Mouse (Mus musculus) neural tube, embryonic 12.5 days (tissue): Measurements from ENCODE around the gene Acoxl. TPM values are rescaled to one million over a fixed set of nuclear protein-coding genes. Genes with fewer than 3 reads are reported as not detected.

Experiments
- ATAC-seq: fragments of 200-750 bp; cut with Nextera tagmentation; 2 replicates; pipeline ENCODE4 v1.8.0; 2017; ENCODE audit warnings: low read depth, mild to moderate bottlenecking, moderate TSS enrichment, moderate library complexity; ENCODE audit not compliant: low FRiP score
- H3K27ac ChIP-seq: fragments of 300-500 bp; sonication (generic); 2 replicates; pipeline ENCODE4 v1.5.1; 2016
- H3K27me3 ChIP-seq: fragments of 300-500 bp; sonication (generic); replicated peaks from 2 replicates; pipeline ENCODE4 v1.6.1; 2016; ENCODE audit warnings: mild to moderate bottlenecking
- H3K36me3 ChIP-seq: fragments of 300-500 bp; sonication (generic); 2 replicates; pipeline ENCODE4 v1.6.1; 2016; ENCODE audit warnings: mild to moderate bottlenecking
- H3K4me1 ChIP-seq: fragments of 300-500 bp; sonication (generic); 2 replicates; pipeline ENCODE4 v1.6.1; 2016
- H3K4me2 ChIP-seq: fragments of 300-500 bp; sonication (generic); replicated peaks from 2 replicates; pipeline ENCODE4 v1.6.1; 2016; ENCODE audit warnings: mild to moderate bottlenecking
- H3K4me3 ChIP-seq: fragments of 300-500 bp; sonication (generic); 2 replicates; pipeline ENCODE4 v1.5.1; 2016
- H3K9ac ChIP-seq: fragments of 300-500 bp; sonication (generic); 2 replicates; pipeline ENCODE4 v1.6.1; 2016; ENCODE audit warnings: mild to moderate bottlenecking
- H3K9me3 ChIP-seq: fragments of 300-500 bp; sonication (generic); 2 replicates; pipeline ENCODE4 v1.6.1; 2016; ENCODE audit warnings: mild to moderate bottlenecking
- WGBS: fragments of 180-500 bp; shearing (Covaris S2); methylation state at CpG from one replicate; pipeline ENCODE4 v1.1.7; 2016; 5-methylcytosine and 5-hydroxymethylcytosine counted together
- polyA plus RNA-seq: library from polyadenylated mRNA; unstranded; fragments of >200 nt; fragmentation: Nextera tagmentation; extraction: Ambion mirVana; gene quantifications from 2 replicates; pipeline ENCODE4 v1.2.1, GENCODE M21; 2016

The Acoxl gene
- polyA plus RNA-seq, 1 experiment from 2014 or later = not detected

- Histone ChIP-seq H3K4me2 (no peak overlapping the region), H3K9me3 (no peaks in the 10 kb centered on the region), H3K9ac (no peak overlapping the region), H3K4me3 (no peak overlapping the region), H3K27ac (no peak overlapping the region), H3K4me1 (no peaks in the 10 kb centered on the region), H3K36me3 (no peaks in the 10 kb centered on the region), H3K27me3 (no peaks in the 10 kb centered on the region)
- 98% methylated on average over 1 of the region's 1 CpGs for WGBS
- no peak for ATAC-seq
Measured at GRCm38 (mm10) chr2:127976276-127976675, 137.6 kb downstream of the Acoxl start.

GRCm38 (mm10) chr2:127978601-127979230 is 140.0 kb downstream of the Acoxl start:
- H3K36me3 ChIP-seq = no peaks in the 10 kb centered on the region
- H3K9me3 ChIP-seq = no peaks in the 10 kb centered on the region
- no peak overlapping the region for H3K9ac ChIP-seq
- no peak overlapping the region for H3K27ac ChIP-seq
- no peak for ATAC-seq
- no peaks in the 10 kb centered on the region for H3K27me3 ChIP-seq
- H3K4me2 ChIP-seq = no peak overlapping the region
- no peaks in the 10 kb centered on the region for H3K4me1 ChIP-seq
- WGBS = 91% methylated on average over 7 of the region's 7 CpGs
- H3K4me3 ChIP-seq = no peak overlapping the region

DNA sequence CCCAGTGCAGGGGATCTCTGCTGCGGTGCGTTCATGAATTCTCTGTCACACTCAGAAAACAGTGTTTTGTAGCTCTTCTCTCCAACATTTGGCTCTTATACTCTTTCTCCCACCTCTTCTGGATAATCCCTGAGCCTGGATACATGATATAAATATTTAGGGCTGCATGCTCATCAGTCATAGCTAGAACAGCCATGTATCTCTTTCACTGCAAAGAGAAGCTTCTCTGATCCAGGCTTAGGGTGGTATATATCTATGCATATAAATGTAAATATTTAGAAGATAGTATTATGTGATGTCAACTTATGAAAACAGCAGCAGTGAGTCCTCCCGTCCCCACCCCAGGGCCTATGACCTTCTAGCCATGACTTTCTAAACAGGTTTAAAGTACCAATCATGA is 143.9 kb downstream of the Acoxl start:
- no peak for ATAC-seq
- no peak overlapping the region for H3K4me2 ChIP-seq
- H3K9me3 ChIP-seq = no peaks in the 10 kb centered on the region
- 90% methylated on average over 3 of the region's 3 CpGs for WGBS
- H3K27ac ChIP-seq = no peak overlapping the region
- H3K27me3 ChIP-seq = no peaks in the 10 kb centered on the region
- H3K9ac ChIP-seq = no peak overlapping the region
- H3K4me3 ChIP-seq = no peak overlapping the region
- no peaks in the 10 kb centered on the region for H3K36me3 ChIP-seq
- H3K4me1 ChIP-seq = no peaks in the 10 kb centered on the region

DNA sequence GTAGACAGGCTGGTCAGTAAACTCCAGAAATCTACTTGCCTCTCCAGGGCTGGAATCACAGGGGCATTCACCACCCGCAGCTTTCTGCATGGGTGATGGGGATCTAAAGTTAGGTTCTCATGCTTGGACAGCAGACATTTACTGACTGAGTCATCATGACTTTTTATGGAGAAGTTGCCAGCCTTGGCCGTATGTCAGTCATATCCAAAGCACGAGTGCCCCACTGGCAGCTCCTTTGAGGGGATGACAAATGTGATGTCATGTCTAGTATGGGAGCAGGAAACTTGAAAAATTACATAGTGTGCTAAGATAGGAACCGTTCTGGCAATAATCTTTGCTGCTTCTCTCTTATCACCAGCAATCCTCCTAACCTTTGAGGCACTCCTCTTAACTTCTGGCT is 144.6 kb downstream of the Acoxl start:
- Histone ChIP-seq H3K27me3 (no peaks in the 10 kb centered on the region), H3K9me3 (no peaks in the 10 kb centered on the region), H3K4me3 (no peak overlapping the region), H3K4me1 (no peaks in the 10 kb centered on the region), H3K36me3 (no peaks in the 10 kb centered on the region), H3K27ac (no peak overlapping the region), H3K4me2 (no peak overlapping the region), H3K9ac (no peak overlapping the region)
- no peak for ATAC-seq
- WGBS = 85% methylated on average over 4 of the region's 4 CpGs

DNA sequence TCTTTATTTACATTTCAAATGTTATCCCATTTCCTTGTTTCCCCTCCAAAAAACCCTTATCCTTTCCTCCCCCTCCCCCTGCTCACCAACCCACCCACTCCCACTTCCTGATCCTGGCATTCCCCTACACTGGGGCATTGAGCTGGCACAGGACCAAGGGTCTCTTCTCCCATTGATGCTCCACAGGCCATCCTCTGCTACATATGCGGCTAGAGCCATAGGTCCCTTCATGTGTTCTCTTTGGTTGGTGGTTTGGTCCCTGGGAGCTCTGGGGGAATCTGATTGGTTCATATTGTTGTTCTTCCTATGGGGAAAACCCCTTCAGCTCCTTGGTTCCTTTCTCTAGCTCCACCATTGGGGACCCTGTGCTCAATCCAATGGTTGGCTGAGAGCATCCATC is 145.3 kb downstream of the Acoxl start:
- Histone ChIP-seq H3K9me3 (no peaks in the 10 kb centered on the region), H3K4me1 (no peaks in the 10 kb centered on the region), H3K36me3 (no peaks in the 10 kb centered on the region), H3K4me2 (no peak overlapping the region), H3K27ac (no peak overlapping the region), H3K9ac (no peak overlapping the region), H3K4me3 (no peak overlapping the region), H3K27me3 (no peaks in the 10 kb centered on the region)
- ATAC-seq = no peak
- 100% methylated on average over 1 of the region's 1 CpGs for WGBS

DNA sequence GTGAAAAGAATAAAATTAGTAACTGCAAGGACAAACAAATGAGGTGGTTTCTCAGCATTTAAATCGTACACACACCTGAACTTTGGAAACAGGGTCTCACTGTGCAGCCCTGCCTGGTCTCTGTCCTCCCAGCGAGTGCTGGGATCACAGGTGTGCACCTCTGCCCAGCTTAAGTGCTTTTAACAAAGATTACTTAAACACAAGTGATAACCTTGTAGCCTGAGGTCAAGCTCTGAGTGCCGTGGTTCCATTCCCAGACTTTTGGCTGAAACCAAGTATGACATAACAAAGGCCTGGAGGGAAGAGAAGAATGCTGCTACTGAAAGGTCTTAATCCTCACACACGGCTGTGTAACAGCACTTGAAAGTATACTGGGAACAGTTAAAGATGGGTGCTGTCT is 149.0 kb downstream of the Acoxl start:
- Histone ChIP-seq H3K4me3 (no peak overlapping the region), H3K4me2 (no peak overlapping the region), H3K36me3 (no peaks in the 10 kb centered on the region), H3K9ac (no peak overlapping the region), H3K27me3 (no peaks in the 10 kb centered on the region), H3K4me1 (no peaks in the 10 kb centered on the region), H3K9me3 (no peaks in the 10 kb centered on the region), H3K27ac (no peak overlapping the region)
- ATAC-seq = no peak
- WGBS = 69% methylated on average over 4 of the region's 4 CpGs

- no peak for ATAC-seq
Measured at GRCm38 (mm10) chr2:127990856-127991479, 152.3 kb downstream of the Acoxl start.

DNA sequence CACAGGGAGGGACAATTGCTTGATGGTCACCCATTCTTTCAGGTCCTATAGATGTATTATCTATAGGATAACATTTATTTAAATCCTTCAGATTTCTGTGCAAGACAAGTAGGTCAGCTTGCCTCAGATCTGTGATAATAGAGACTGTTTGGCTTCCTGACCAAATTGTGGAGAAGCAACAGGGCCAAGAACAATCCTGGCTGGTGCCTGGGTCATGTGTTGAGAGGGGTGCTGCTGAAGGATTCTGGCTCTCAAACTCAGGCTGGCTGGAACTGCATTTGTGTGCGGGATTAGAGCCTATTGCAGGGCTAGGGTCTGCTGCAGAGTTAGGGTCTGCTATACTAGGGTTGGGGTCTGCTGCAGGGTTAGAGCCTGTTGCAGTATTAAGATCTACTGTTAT is 153.0 kb downstream of the Acoxl start:
- H3K4me1 ChIP-seq = no peaks in the 10 kb centered on the region
- no peaks in the 10 kb centered on the region for H3K27me3 ChIP-seq
- WGBS = 85% methylated on average over 1 of the region's 1 CpGs
- no peak overlapping the region for H3K4me2 ChIP-seq
- no peaks in the 10 kb centered on the region for H3K36me3 ChIP-seq
- no peaks in the 10 kb centered on the region for H3K9me3 ChIP-seq
- H3K27ac ChIP-seq = no peak overlapping the region
- no peak overlapping the region for H3K4me3 ChIP-seq
- no peak for ATAC-seq
- no peak overlapping the region for H3K9ac ChIP-seq

More at GRCm38 (mm10) chr2:127990856-127991479, 152.3 kb downstream of the Acoxl start:
- Histone ChIP-seq H3K9me3 (no peaks in the 10 kb centered on the region), H3K9ac (no peak overlapping the region), H3K36me3 (no peaks in the 10 kb centered on the region), H3K4me1 (no peaks in the 10 kb centered on the region), H3K4me3 (no peak overlapping the region), H3K27me3 (no peaks in the 10 kb centered on the region), H3K27ac (no peak overlapping the region), H3K4me2 (no peak overlapping the region)
- WGBS = 68% methylated on average over 6 of the region's 6 CpGs

GRCm38 (mm10) chr2:128008662-128009423 is 170.2 kb downstream of the Acoxl start:
- H3K36me3 ChIP-seq = no peaks in the 10 kb centered on the region
- WGBS = 90% methylated on average over 17 of the region's 17 CpGs

DNA sequence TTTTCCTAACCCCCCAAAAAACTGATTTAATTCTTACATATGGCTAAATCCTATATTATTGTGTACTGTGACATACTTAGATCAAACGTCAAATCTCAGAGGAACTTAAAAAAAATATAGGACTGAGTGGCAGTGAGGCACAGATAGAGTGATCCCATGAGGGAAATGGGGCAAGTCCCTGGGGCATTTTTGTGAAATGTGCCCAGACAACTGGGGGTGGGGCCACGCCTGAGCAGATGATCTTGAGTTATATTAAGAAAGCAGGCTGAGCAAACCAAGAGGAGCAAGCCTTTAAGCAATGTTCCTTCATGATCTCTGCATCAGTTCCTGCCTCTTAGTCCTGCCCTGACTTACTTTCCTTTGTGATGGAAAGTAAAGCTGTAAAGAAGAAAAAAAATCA is 175.9 kb downstream of the Acoxl start:
- no peaks in the 10 kb centered on the region for H3K4me1 ChIP-seq
- no peak overlapping the region for H3K27ac ChIP-seq
- no peaks in the 10 kb centered on the region for H3K9me3 ChIP-seq
- H3K4me2 ChIP-seq = no peak overlapping the region
- H3K4me3 ChIP-seq = no peak overlapping the region
- H3K36me3 ChIP-seq = no peaks in the 10 kb centered on the region
- 68% methylated on average over 2 of the region's 2 CpGs for WGBS
- H3K27me3 ChIP-seq = no peaks in the 10 kb centered on the region
- no peak overlapping the region for H3K9ac ChIP-seq
- no peak for ATAC-seq

More at GRCm38 (mm10) chr2:128008662-128009423, 170.2 kb downstream of the Acoxl start:
- Histone ChIP-seq H3K4me3 (no peak overlapping the region), H3K27ac (no peak overlapping the region), H3K4me2 (no peak overlapping the region), H3K4me1 (no peaks in the 10 kb centered on the region), H3K27me3 (no peaks in the 10 kb centered on the region), H3K9me3 (no peaks in the 10 kb centered on the region), H3K9ac (no peak overlapping the region)
- no peak for ATAC-seq

DNA sequence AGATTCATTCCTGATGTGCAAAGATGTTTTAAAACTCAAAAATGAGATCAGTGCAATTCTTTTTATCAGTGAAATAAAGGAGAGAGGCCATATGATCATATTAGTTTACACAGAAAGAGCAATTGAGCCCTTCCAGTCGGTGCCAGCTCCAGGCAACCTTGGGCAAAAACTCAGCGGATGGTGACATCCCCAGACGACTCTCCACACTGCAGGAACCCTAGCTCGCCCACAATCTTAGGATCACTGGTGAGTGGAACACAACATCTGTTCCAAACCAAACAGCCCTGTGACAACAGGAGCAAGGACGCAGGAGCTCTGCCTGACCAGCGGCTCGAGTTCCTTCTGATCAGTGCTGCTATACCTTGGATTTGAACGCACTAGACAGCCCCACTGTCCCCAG is 176.9 kb downstream of the Acoxl start:
- Histone ChIP-seq H3K4me3 (no peak overlapping the region), H3K4me2 (no peak overlapping the region), H3K27me3 (no peaks in the 10 kb centered on the region), H3K9ac (no peak overlapping the region), H3K36me3 (no peaks in the 10 kb centered on the region), H3K27ac (no peak overlapping the region), H3K4me1 (peaks cover 2% of the 10 kb centered on the region; the same call in 1 of the 2 replicates), H3K9me3 (no peaks in the 10 kb centered on the region)
- ATAC-seq = no peak
- 83% methylated on average over 8 of the region's 8 CpGs for WGBS

- H3K36me3 ChIP-seq = no peaks in the 10 kb centered on the region
- no peaks in the 10 kb centered on the region for H3K27me3 ChIP-seq
- ATAC-seq = no peak
- H3K4me2 ChIP-seq = no peak overlapping the region
- no peak overlapping the region for H3K9ac ChIP-seq
- H3K4me3 ChIP-seq = no peak overlapping the region
- WGBS = 46% methylated on average over 7 of the region's 7 CpGs
- no peak overlapping the region for H3K27ac ChIP-seq
- peaks cover 3% of the 10 kb centered on the region; the same call in 1 of the 2 replicates for H3K4me1 ChIP-seq
- no peaks in the 10 kb centered on the region for H3K9me3 ChIP-seq
Measured at GRCm38 (mm10) chr2:128020039-128020907, 181.6 kb downstream of the Acoxl start.
